Mouse (Mus musculus): ENCODE data around the gene Eef1a2.

DNA sequence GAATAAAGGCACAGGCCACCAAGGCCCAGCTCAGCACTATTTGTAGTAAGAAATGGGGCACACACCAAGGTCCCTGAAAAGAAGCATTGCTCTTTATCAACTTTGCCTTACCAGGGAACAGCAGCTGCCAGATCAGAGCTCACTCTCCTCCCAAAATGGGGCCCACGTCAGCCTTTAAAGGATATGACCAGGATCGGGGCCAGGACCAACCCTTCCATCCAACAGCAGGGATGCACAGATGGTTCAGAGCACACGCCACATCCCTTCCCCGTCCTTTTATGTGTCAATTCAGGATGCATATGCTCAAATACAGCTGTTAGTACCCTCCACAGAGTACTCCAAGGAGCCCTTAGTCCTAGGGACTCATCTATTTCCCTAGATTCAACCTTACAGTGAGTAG lies 26.6 kb downstream of the Eef1a2 start:
- no peak for TF ChIP-seq POLR2A (IDR thresholded peaks at IDR 0.05; ENCODE audit: borderline replicate concordance, low read depth, low read length)
- no peak for TF ChIP-seq CTCF (IDR thresholded peaks at IDR 0.05; ENCODE audit: low read depth, low read length)
